Comparison of ENCODE assay signal across 8 mouse cellular contexts in the genomic region with DNA sequence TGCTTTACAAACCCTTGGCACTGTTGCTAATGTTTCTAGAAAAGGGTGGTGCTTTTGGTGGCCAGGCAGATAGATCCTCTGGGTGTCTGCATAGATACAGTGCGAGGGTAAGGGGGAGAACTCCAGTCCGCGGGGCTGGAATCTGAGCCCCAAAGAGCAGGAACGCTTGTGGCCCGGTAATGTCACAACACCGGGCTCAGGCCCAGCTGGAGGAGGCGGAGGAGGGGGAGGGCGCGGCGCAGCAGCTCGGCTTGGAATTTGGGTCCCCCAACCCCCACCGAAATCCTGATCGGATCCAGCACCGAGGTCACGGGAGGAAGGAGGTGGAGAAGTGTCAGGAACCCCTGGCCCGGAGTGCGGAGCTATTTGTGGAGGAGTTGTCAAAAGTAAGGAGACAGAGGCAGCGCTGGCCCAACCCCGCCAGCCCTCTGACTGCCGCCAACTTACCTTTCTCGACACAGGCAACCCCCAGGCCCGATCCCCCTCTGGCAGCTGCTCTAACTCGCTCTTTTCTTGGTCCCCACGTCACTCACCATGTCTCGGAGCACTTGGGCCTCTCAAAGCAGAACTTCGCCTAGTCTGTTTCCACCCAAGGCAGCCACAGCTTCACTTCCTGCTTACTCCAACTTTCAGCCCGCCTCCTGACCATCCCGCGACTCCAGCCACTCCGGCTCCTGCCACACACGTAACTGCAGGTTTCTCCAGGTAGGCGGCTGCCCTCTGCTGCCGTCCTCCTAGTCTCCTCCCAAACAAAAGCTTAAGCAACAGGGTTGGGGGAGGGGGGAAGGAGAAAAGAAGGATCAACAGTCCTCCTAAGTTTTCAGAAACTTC. TPM values are rescaled to one million over a fixed set of nuclear protein-coding genes. Genes with fewer than 3 reads are reported as not detected.
A peak's percentile ranks its signal among the peaks of the same experiment; 100 is the strongest.
DNase-seq lines count a peak whose midpoint lies in the region; ATAC-seq and TF ChIP-seq lines count a peak whose summit lies in the region.

TSS of gene Vamp8 (minus strand) at position 763 of the 831 bp plus-strand sequence.

- H3K4me2 ChIP-seq in forebrain, embryonic 13.5 days: peak within 1 kb of the TSS; percentile 60
- H3K4me2 ChIP-seq in lung, embryonic 15.5 days: peak within 1 kb of the TSS; percentile 72

- TF ChIP-seq POLR2A in olfactory bulb, adult 2 months (IDR thresholded peaks at IDR 0.05; ENCODE audit: insufficient read depth, low read depth, low read length): no peak

- 2% methylated on average over 33 of the region's 33 CpGs for WGBS in forebrain, embryonic 13.5 days
- under 1% methylated on average over 33 of the region's 33 CpGs for WGBS in lung, embryonic 15.5 days
- WGBS in olfactory bulb, adult 2 months: 4% methylated on average over 33 of the region's 33 CpGs

- no peaks in the 10 kb centered on the region for H3K9me3 ChIP-seq in E14TG2a.4 (ENCODE audit: low read length)
- H3K9me3 ChIP-seq in forebrain, embryonic 13.5 days (replicated peaks): no peaks in the 10 kb centered on the region
- H3K9me3 ChIP-seq in lung, embryonic 15.5 days: no peaks in the 10 kb centered on the region

- peak; percentile 68 for DNase-seq in c-Kit-positive CD71-positive TER-119-positive erythroid progenitor cells, embryonic 14.5 days (ENCODE audit: low spot score)
- peak; percentile 87 for DNase-seq in heart, postnatal 25 days (ENCODE audit: low spot score)
- DNase-seq in layer of hippocampus, adult 18-20 months (ENCODE audit: low spot score in 2 of 2): peak; percentile 32 to 49
- DNase-seq in thymus, postnatal 0 days (ENCODE audit: low spot score): peak; percentile 63

- TF ChIP-seq CTCF in E14TG2a.4 (conservative IDR thresholded peaks at IDR 0.05; ENCODE audit: low read length): no peak
- TF ChIP-seq CTCF in olfactory bulb, adult 2 months (IDR thresholded peaks at IDR 0.05; ENCODE audit: insufficient read depth, low read depth, low read length): no peak

- H3K27me3 ChIP-seq in E14TG2a.4 (ENCODE audit: insufficient read depth, low read length): peaks cover 23% of the 10 kb centered on the region
- peaks cover 14% of the 10 kb centered on the region; the same call in 1 of the 2 replicates for H3K27me3 ChIP-seq in forebrain, embryonic 13.5 days
- no peaks in the 10 kb centered on the region for H3K27me3 ChIP-seq in lung, embryonic 15.5 days

- ATAC-seq in forebrain, embryonic 13.5 days: peak; percentile 41; the same call in 1 of the 2 replicates
- ATAC-seq in lung, embryonic 15.5 days (ENCODE audit: borderline replicate concordance, extremely low read depth, low FRiP score, low TSS enrichment): peak; percentile 73

- H3K4me3 ChIP-seq in E14TG2a.4 (replicated peaks; ENCODE audit: low read length): peak within 1 kb of the TSS; percentile 76
- H3K4me3 ChIP-seq in forebrain, embryonic 13.5 days: peak within 1 kb of the TSS; percentile 38
- H3K4me3 ChIP-seq in lung, embryonic 15.5 days: peak within 1 kb of the TSS; percentile 60
- peak within 1 kb of the TSS; percentile 43 for H3K4me3 ChIP-seq in olfactory bulb, adult 2 months (ENCODE audit: insufficient read depth, low read depth, low read length)

- H3K27ac ChIP-seq in forebrain, embryonic 13.5 days: no peak within 1 kb of the TSS
- peak within 1 kb of the TSS; percentile 98 for H3K27ac ChIP-seq in lung, embryonic 15.5 days
- H3K27ac ChIP-seq in olfactory bulb, adult 2 months (ENCODE audit: insufficient read depth, low read depth, low read length): peak within 1 kb of the TSS; percentile 42; the same call in 1 of the 2 replicates

- H3K9ac ChIP-seq in forebrain, embryonic 13.5 days: peak within 1 kb of the TSS; percentile 59
- peak within 1 kb of the TSS; percentile 67 for H3K9ac ChIP-seq in lung, embryonic 15.5 days

- peaks cover 24% of the 10 kb centered on the region for H3K4me1 ChIP-seq in E14TG2a.4 (replicated peaks; ENCODE audit: low read depth, low read length)
- peaks cover 14% of the 10 kb centered on the region for H3K4me1 ChIP-seq in forebrain, embryonic 13.5 days
- peaks cover 34% of the 10 kb centered on the region for H3K4me1 ChIP-seq in lung, embryonic 15.5 days
- peaks cover 15% of the 10 kb centered on the region for H3K4me1 ChIP-seq in olfactory bulb, adult 2 months (ENCODE audit: control insufficient read depth, insufficient read depth, low read length)

- intact Hi-C loops in heart, postnatal 25 days (cut with DNase I): no loop called here

- no peaks in the 10 kb centered on the region for H3K36me3 ChIP-seq in E14TG2a.4 (ENCODE audit: insufficient read depth, low read length)
- no peaks in the 10 kb centered on the region for H3K36me3 ChIP-seq in forebrain, embryonic 13.5 days (ENCODE audit: poor library complexity, severe bottlenecking)
- peaks cover 21% of the 10 kb centered on the region for H3K36me3 ChIP-seq in lung, embryonic 15.5 days

RNA-seq across cellular contexts. Expression of gene Vamp8, which starts in this region (rescaled TPM):
- 16.8 and 21.3 TPM in 2 replicates for polyA plus RNA-seq in forebrain, embryonic 13.5 days (2015; fragmentation: Nextera tagmentation; extraction: Ambion mirVana)
- 10 to 100 TPM; 72.2 to 74.1 TPM for total RNA-seq in heart, postnatal 25 days (2021)
- 10 to 100 TPM; 17.7 to 18.9 TPM for total RNA-seq in layer of hippocampus, adult 18-20 months (2021)
- 179 and 194 TPM in 2 replicates for polyA plus RNA-seq in lung, embryonic 15.5 days (2015; fragmentation: Nextera tagmentation; extraction: Ambion mirVana)
- polyA plus RNA-seq in olfactory bulb, adult 2 months (2012; ENCODE audit: insufficient read depth, insufficient read length, low replicate concordance, missing spikeins): not detected in 2 replicates
- 160 and 167 TPM in 2 replicates for polyA plus RNA-seq in thymus, postnatal 0 days (2015; fragmentation: Nextera tagmentation; extraction: Ambion mirVana)

Comparison
In these comparisons a context has a peak if more than half of its experiments do, and no peak if none do; other contexts are left out.
1. RNA of gene Vamp8 (polyA plus RNA-seq): 179 to 194 TPM in lung, embryonic 15.5 days, 160 to 167 TPM in thymus, postnatal 0 days and 16.8 to 21.3 TPM in forebrain, embryonic 13.5 days; not detected in olfactory bulb, adult 2 months; every median in the first group is over 10 times any median in the second.
2. Peak in every context shown above with its lines, with median percentiles within 50 percentile points of each other: H3K4me3 ChIP-seq and DNase-seq.